ENCODE assay signal across 10 mouse cellular contexts in the genomic region with DNA sequence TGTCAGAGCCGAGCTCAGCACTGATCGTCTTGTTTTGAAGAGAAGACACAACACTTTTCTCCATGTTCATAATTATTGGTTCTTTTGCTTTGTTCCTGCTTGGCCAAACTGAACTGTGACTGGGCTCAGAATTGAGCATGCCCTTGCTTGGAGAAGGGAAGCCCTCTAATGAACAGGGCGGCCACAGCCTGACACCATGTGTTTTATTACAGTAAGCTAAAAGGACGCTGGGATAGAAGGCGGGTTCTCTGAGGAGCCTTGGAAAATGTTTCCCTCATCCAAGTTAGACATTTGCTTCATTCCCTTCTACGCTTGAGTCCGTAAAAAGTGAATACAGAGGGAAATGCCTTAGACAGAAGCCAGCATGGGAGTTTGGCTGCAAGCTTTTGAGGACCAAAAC. TPM values are rescaled to one million over a fixed set of nuclear protein-coding genes. Genes with fewer than 3 reads are reported as not detected.
DNase-seq lines count a peak whose midpoint lies in the region; ATAC-seq and TF ChIP-seq lines count a peak whose summit lies in the region.
"Had no signal": no experiment of that assay in that cellular context is flagged by ENCODE, and none has a peak within 500 bp of the region (broad histone marks: within the 10 kb centered on the region; RNA-seq: fewer than 3 reads in every experiment).

No protein-coding gene starts in this region.

- ATAC-seq in heart, embryonic 16.5 days (replicated peaks; ENCODE audit: extremely low read depth, insufficient read depth, low FRiP score): no peak
- no peak for ATAC-seq in limb, embryonic 14.5 days (ENCODE audit: low FRiP score, low read depth)

- H3K9ac ChIP-seq in heart, embryonic 16.5 days (ENCODE audit: low read length): no peak overlapping the region
- no peak overlapping the region for H3K9ac ChIP-seq in limb, embryonic 14.5 days (ENCODE audit: low read depth, low read length, severe bottlenecking)
- H3K9ac ChIP-seq: midbrain, embryonic 12.5 days had no signal

- H3K4me1 ChIP-seq in heart, embryonic 10.5 days: peaks cover 43% of the 10 kb centered on the region
- peaks cover 59% of the 10 kb centered on the region for H3K4me1 ChIP-seq in E14TG2a.4 (replicated peaks; ENCODE audit: low read depth, low read length)
- peaks cover 26% of the 10 kb centered on the region for H3K4me1 ChIP-seq in heart, embryonic 16.5 days (ENCODE audit: control insufficient read depth, insufficient read depth, low read length)
- H3K4me1 ChIP-seq in limb, embryonic 14.5 days (ENCODE audit: control insufficient read depth, insufficient read depth, low read length): peaks cover 27% of the 10 kb centered on the region

- no peak for TF ChIP-seq CTCF in E14TG2a.4 (conservative IDR thresholded peaks at IDR 0.05; ENCODE audit: low read length)

- H3K4me3 ChIP-seq in heart, embryonic 10.5 days: no peak overlapping the region
- peak overlapping the region; percentile 43 for H3K4me3 ChIP-seq in E14TG2a.4 (replicated peaks; ENCODE audit: low read length)
- no peak overlapping the region for H3K4me3 ChIP-seq in heart, embryonic 16.5 days (ENCODE audit: low read length)
- no peak overlapping the region for H3K4me3 ChIP-seq in limb, embryonic 14.5 days (replicated peaks; ENCODE audit: low read length)
- H3K4me3 ChIP-seq: forebrain, embryonic 10.5 days; midbrain, embryonic 12.5 days had no signal

- H3K27me3 ChIP-seq in heart, embryonic 10.5 days (ENCODE audit: insufficient read depth, poor library complexity, severe bottlenecking): no peaks in the 10 kb centered on the region
- H3K27me3 ChIP-seq in E14TG2a.4 (ENCODE audit: insufficient read depth, low read length): no peaks in the 10 kb centered on the region
- no peaks in the 10 kb centered on the region for H3K27me3 ChIP-seq in heart, embryonic 16.5 days (ENCODE audit: control insufficient read depth, insufficient read depth, low read length)
- H3K27me3 ChIP-seq in limb, embryonic 14.5 days (ENCODE audit: control insufficient read depth, insufficient read depth, low read length): no peaks in the 10 kb centered on the region
- H3K27me3 ChIP-seq: midbrain, embryonic 12.5 days had no signal

- no peak for DNase-seq in heart, embryonic 10.5 days (ENCODE audit: low spot score)
- no peak for DNase-seq in heart, postnatal 14 days
- no peak for DNase-seq in limb, embryonic 14.5 days (ENCODE audit: low spot score)
- no peak for DNase-seq in ovary, adult 18-20 months (ENCODE audit: low spot score)
- no peak for DNase-seq in layer of hippocampus, adult 11-12 months (ENCODE audit: low spot score)
- no peak for DNase-seq in retina, postnatal 1 day

- no peak for TF ChIP-seq POLR2A in limb, embryonic 14.5 days (IDR thresholded peaks at IDR 0.05; ENCODE audit: borderline replicate concordance, extremely low read depth, insufficient read depth, insufficient read length)

- 72% methylated on average over 7 of the region's 7 CpGs for WGBS in heart, embryonic 10.5 days
- 62% methylated on average over 7 of the region's 7 CpGs for WGBS in heart, embryonic 16.5 days
- WGBS in limb, embryonic 14.5 days: 52% methylated on average over 7 of the region's 7 CpGs

- no peaks in the 10 kb centered on the region for H3K9me3 ChIP-seq in heart, embryonic 10.5 days
- H3K9me3 ChIP-seq in E14TG2a.4 (ENCODE audit: low read length): no peaks in the 10 kb centered on the region
- no peaks in the 10 kb centered on the region for H3K9me3 ChIP-seq in heart, embryonic 16.5 days (replicated peaks; ENCODE audit: control insufficient read depth, low read length)
- H3K9me3 ChIP-seq in limb, embryonic 14.5 days (ENCODE audit: control insufficient read depth, low read length): no peaks in the 10 kb centered on the region
- H3K9me3 ChIP-seq: forebrain, embryonic 10.5 days; midbrain, embryonic 12.5 days had no signal

- intact Hi-C loops in heart, postnatal 14 days (cut with DNase I): loop anchor here (2.0 to 5.0 kb wide), 2 partner anchors 14 to 40 kb away; no protein-coding TSS in a partner anchor

- 0 out of 2 replicates have a peak overlapping the region, but pooled peaks have one; percentile 65 for H3K27ac ChIP-seq in heart, embryonic 10.5 days
- H3K27ac ChIP-seq in heart, embryonic 16.5 days (ENCODE audit: low read length): peak overlapping the region; percentile 87
- H3K27ac ChIP-seq in limb, embryonic 14.5 days (replicated peaks; ENCODE audit: low read depth, low read length): peak overlapping the region; percentile 28; the same call in 1 of the 2 replicates
- H3K27ac ChIP-seq: midbrain, embryonic 12.5 days had no signal

- H3K36me3 ChIP-seq in heart, embryonic 10.5 days: 0 out of 2 replicates have a peak, but pooled peaks cover 3% of the 10 kb centered on the region
- peaks cover 16% of the 10 kb centered on the region for H3K36me3 ChIP-seq in E14TG2a.4 (ENCODE audit: insufficient read depth, low read length)
- no peaks in the 10 kb centered on the region for H3K36me3 ChIP-seq in heart, embryonic 16.5 days (ENCODE audit: control insufficient read depth, insufficient read depth)
- no peaks in the 10 kb centered on the region for H3K36me3 ChIP-seq in limb, embryonic 14.5 days (ENCODE audit: control insufficient read depth, insufficient read depth, low read length)
- H3K36me3 ChIP-seq: midbrain, embryonic 12.5 days had no signal

- peak overlapping the region; percentile 12; the same call in 1 of the 2 replicates for H3K4me2 ChIP-seq in heart, embryonic 16.5 days (ENCODE audit: low read depth, low read length)
- H3K4me2 ChIP-seq in limb, embryonic 14.5 days (replicated peaks; ENCODE audit: low read depth, low read length, severe bottlenecking): no peak overlapping the region
- H3K4me2 ChIP-seq: midbrain, embryonic 12.5 days had no signal

RNA-seq across cellular contexts. Expression of a gene that starts 1.9 kb away (rescaled TPM):
- polyA plus RNA-seq in heart, embryonic 10.5 days (2016; fragmentation: Nextera tagmentation; extraction: Ambion mirVana): 85.0 and 95.4 TPM in 2 replicates
- total RNA-seq in heart, postnatal 14 days (2021): 100 to 1,000 TPM in 1 of 2 experiments, 10 to 100 TPM in 1; 97.4 to 101 TPM
- polyA plus RNA-seq in heart, embryonic 16.5 days (2015; fragmentation: Nextera tagmentation; extraction: Ambion mirVana): 101 and 120 TPM in 2 replicates
- 30.5 and 40.5 TPM in 2 replicates for polyA plus RNA-seq in limb, embryonic 14.5 days (2012; rRNA removed)
- 77.3 and 77.7 TPM in 2 replicates for polyA plus RNA-seq in limb, embryonic 14.5 days (2014; fragmentation: Nextera tagmentation; extraction: Ambion mirVana)

RNA-seq across cellular contexts. Expression of a gene that starts 37.6 kb away (rescaled TPM):
- polyA plus RNA-seq in heart, embryonic 10.5 days (2016; fragmentation: Nextera tagmentation; extraction: Ambion mirVana): not detected in 2 replicates
- 1 to 10 TPM; 2.1 to 3.0 TPM for total RNA-seq in heart, postnatal 14 days (2021)
- polyA plus RNA-seq in heart, embryonic 16.5 days (2015; fragmentation: Nextera tagmentation; extraction: Ambion mirVana): 0.55 and 0.64 TPM in 2 replicates
- polyA plus RNA-seq in limb, embryonic 14.5 days (2012; rRNA removed): 29.4 and 40.8 TPM in 2 replicates
- polyA plus RNA-seq in limb, embryonic 14.5 days (2014; fragmentation: Nextera tagmentation; extraction: Ambion mirVana): 69.9 and 76.8 TPM in 2 replicates

Comparison
In these comparisons a context has a peak if more than half of its experiments do, and no peak if none do; other contexts are left out.
1. H3K27ac ChIP-seq: peak in every context shown above with its lines; median percentile 87 in heart, embryonic 16.5 days; 65 in heart, embryonic 10.5 days; 28 in limb, embryonic 14.5 days.
2. RNA of a gene that starts 37.6 kb away (polyA plus RNA-seq): 29.4 to 76.8 TPM in limb, embryonic 14.5 days; 0.55 to 0.64 TPM in heart, embryonic 16.5 days and not detected in heart, embryonic 10.5 days; every median in the first group is over 10 times any median in the second.